Mouse (Mus musculus) bone marrow, adult 2 months (tissue): Measurements from ENCODE around the gene Aoc3.

Experiments used
- CTCF ChIP-seq: fragments of 200-500 bp; IDR thresholded peaks from 2 replicates; pipeline ENCODE4 v1.5.1; 2011; ENCODE audit warnings: low read length, control low read depth; ENCODE audit not compliant: control insufficient read depth, insufficient read depth
- POLR2A ChIP-seq: fragments of 200-500 bp; IDR thresholded peaks from 2 replicates; pipeline ENCODE4 v1.6.1; 2011; ENCODE audit warnings: low read depth, mild to moderate bottlenecking, control low read depth, low read length, borderline replicate concordance; ENCODE audit not compliant: control insufficient read depth

GRCm38 (mm10) chr11:101378926-101379325 lies 48.5 kb downstream of the Aoc3 start:
- TF ChIP-seq CTCF, result no peak
- TF ChIP-seq POLR2A, result no peak
